Mouse (Mus musculus) gastrocnemius, adult 18-20 months (tissue): Measurements from ENCODE around the gene Rabgap1l. TPM values are rescaled to one million over a fixed set of nuclear protein-coding genes. Genes with fewer than 3 reads are reported as not detected.

Experiments used
- DNase-seq: peaks from one replicate; pipeline ENCODE4 v3.0.0; 2021; ENCODE audit warnings: low spot score
- total RNA-seq, 2 experiments: library from RNA; stranded (reverse); gene quantifications; 2 replicates each; pipeline ENCODE4 v1.2.3; 2021

Gene Rabgap1l
- total RNA-seq, 2 experiments from 2014 or later, result 10.9 to 12.1 TPM

- no peak for DNase-seq
Observed at GRCm38 (mm10) chr1:160247473-160247872, 545.5 kb downstream of the Rabgap1l start.

GRCm38 (mm10) chr1:160246844-160247243 lies 546.2 kb downstream of the Rabgap1l start:
- no peak for DNase-seq

- no peak for DNase-seq
Observed at GRCm38 (mm10) chr1:160245954-160246353, 547.1 kb downstream of the Rabgap1l start.

- DNase-seq, result no peak
Observed at GRCm38 (mm10) chr1:160244689-160245088, 548.3 kb downstream of the Rabgap1l start.

- DNase-seq, result no peak
Observed at GRCm38 (mm10) chr1:160240091-160240490, 552.9 kb downstream of the Rabgap1l start.

GRCm38 (mm10) chr1:160238852-160239443 lies 554.1 kb downstream of the Rabgap1l start:
- no peak for DNase-seq

GRCm38 (mm10) chr1:160237981-160238380 lies 555.0 kb downstream of the Rabgap1l start:
- DNase-seq, result no peak

- peak; percentile 19 for DNase-seq
Observed at GRCm38 (mm10) chr1:160233921-160234320, 559.1 kb downstream of the Rabgap1l start.

GRCm38 (mm10) chr1:160232113-160232512 lies 560.9 kb downstream of the Rabgap1l start:
- DNase-seq, result no peak

- DNase-seq, result peak; percentile 32
Observed at GRCm38 (mm10) chr1:160231013-160231412, 562.0 kb downstream of the Rabgap1l start.

GRCm38 (mm10) chr1:160227850-160228249 lies 565.2 kb downstream of the Rabgap1l start:
- no peak for DNase-seq

- no peak for DNase-seq
Observed at GRCm38 (mm10) chr1:160227196-160227595, 565.8 kb downstream of the Rabgap1l start.

GRCm38 (mm10) chr1:160224093-160224492 lies 568.9 kb downstream of the Rabgap1l start:
- no peak for DNase-seq

GRCm38 (mm10) chr1:160217898-160218297 lies 575.1 kb downstream of the Rabgap1l start:
- no peak for DNase-seq

- no peak for DNase-seq
Observed at GRCm38 (mm10) chr1:160214171-160214570, 578.8 kb downstream of the Rabgap1l start.

GRCm38 (mm10) chr1:160212703-160213669 lies 580.0 kb downstream of the Rabgap1l start, which contains the start of gene Cacybp:
Gene Cacybp (minus strand): TSS chr1:160212875.
- peak; percentile 100 for DNase-seq

- peak; percentile 42 for DNase-seq
Observed at GRCm38 (mm10) chr1:160212123-160212691, 580.8 kb downstream of the Rabgap1l start.

GRCm38 (mm10) chr1:160211597-160212122 lies 581.4 kb downstream of the Rabgap1l start:
- DNase-seq, result no peak

- no peak for DNase-seq
Observed at GRCm38 (mm10) chr1:160210566-160210965, 582.4 kb downstream of the Rabgap1l start.

- no peak for DNase-seq
Observed at GRCm38 (mm10) chr1:160209844-160210243, 583.2 kb downstream of the Rabgap1l start.

- DNase-seq, result no peak
Observed at GRCm38 (mm10) chr1:160205486-160205885, 587.5 kb downstream of the Rabgap1l start.

- no peak for DNase-seq
Observed at GRCm38 (mm10) chr1:160195337-160195663, 597.7 kb downstream of the Rabgap1l start.
